Mouse (Mus musculus) limb, embryonic 15.5 days (tissue): ENCODE results near the gene Myo16. TPM values are rescaled to one million over a fixed set of nuclear protein-coding genes. Genes with fewer than 3 reads are reported as not detected.

ENCODE experiments used
- ATAC-seq: fragments of 200-750 bp; cut with Nextera tagmentation; 2 replicates; pipeline ENCODE4 v1.8.0; 2017; ENCODE audit warnings: low read depth, moderate TSS enrichment; ENCODE audit not compliant: insufficient number of reproducible peaks, low FRiP score, low TSS enrichment
- H3K27ac ChIP-seq: fragments of 300-500 bp; sonication (generic); 2 replicates; pipeline ENCODE4 v1.5.1; 2015; ENCODE audit warnings: moderate library complexity, mild to moderate bottlenecking, inconsistent platforms
- H3K27me3 ChIP-seq: fragments of 300-500 bp; sonication (generic); 2 replicates; pipeline ENCODE4 v1.6.1; 2015; ENCODE audit warnings: inconsistent platforms
- H3K36me3 ChIP-seq: fragments of 300-500 bp; sonication (generic); 2 replicates; pipeline ENCODE4 v1.6.1; 2015; ENCODE audit warnings: inconsistent platforms
- H3K4me1 ChIP-seq: fragments of 300-500 bp; sonication (generic); 2 replicates; pipeline ENCODE4 v1.6.1; 2015; ENCODE audit warnings: inconsistent platforms
- H3K4me2 ChIP-seq: fragments of 300-500 bp; sonication (generic); 2 replicates; pipeline ENCODE4 v1.6.1; 2015; ENCODE audit warnings: mild to moderate bottlenecking, inconsistent platforms
- H3K4me3 ChIP-seq: fragments of 300-500 bp; sonication (generic); 2 replicates; pipeline ENCODE4 v1.5.1; 2015; ENCODE audit warnings: mild to moderate bottlenecking, inconsistent platforms
- H3K9ac ChIP-seq: fragments of 300-500 bp; sonication (generic); 2 replicates; pipeline ENCODE4 v1.6.1; 2015; ENCODE audit warnings: inconsistent platforms
- H3K9me3 ChIP-seq: fragments of 300-500 bp; sonication (generic); 2 replicates; pipeline ENCODE4 v1.6.1; 2016; ENCODE audit warnings: inconsistent platforms
- WGBS: fragments of 180-500 bp; shearing (Covaris S2); methylation state at CpG from one replicate; pipeline ENCODE4 v1.1.7; 2015; 5-methylcytosine and 5-hydroxymethylcytosine counted together
- polyA plus RNA-seq: library from polyadenylated mRNA; unstranded; fragments of >200 nt; fragmentation: Nextera tagmentation; extraction: Ambion mirVana; gene quantifications from 2 replicates; pipeline ENCODE4 v1.2.1, GENCODE M21; 2015

Myo16 gene
- polyA plus RNA-seq, 1 experiment from 2014 or later, result 0.42 TPM

GRCm38 (mm10) chr8:10190607-10191006 lies 36.9 kb downstream of the Myo16 start:
- no peak overlapping the region for H3K9ac ChIP-seq
- no peak overlapping the region for H3K4me2 ChIP-seq
- no peak for ATAC-seq
- H3K4me1 ChIP-seq, result no peaks in the 10 kb centered on the region
- no peaks in the 10 kb centered on the region for H3K36me3 ChIP-seq
- no peak overlapping the region for H3K4me3 ChIP-seq
- no peaks in the 10 kb centered on the region for H3K27me3 ChIP-seq
- H3K9me3 ChIP-seq, result 0 out of 2 replicates have a peak, but pooled peaks cover 2% of the 10 kb centered on the region
- no peak overlapping the region for H3K27ac ChIP-seq
- WGBS, result 80% methylated on average over 6 of the region's 6 CpGs

GRCm38 (mm10) chr8:10198164-10198563 lies 44.5 kb downstream of the Myo16 start:
- WGBS, result 67% methylated on average over 7 of the region's 7 CpGs
- H3K36me3 ChIP-seq, result no peaks in the 10 kb centered on the region
- H3K4me3 ChIP-seq, result no peak overlapping the region
- ATAC-seq, result no peak
- no peak overlapping the region for H3K9ac ChIP-seq
- H3K4me1 ChIP-seq, result no peaks in the 10 kb centered on the region
- no peaks in the 10 kb centered on the region for H3K27me3 ChIP-seq
- no peak overlapping the region for H3K4me2 ChIP-seq
- H3K27ac ChIP-seq, result no peak overlapping the region
- no peaks in the 10 kb centered on the region for H3K9me3 ChIP-seq

GRCm38 (mm10) chr8:10199301-10199700 lies 45.6 kb downstream of the Myo16 start:
- Histone ChIP-seq H3K4me2 (no peak overlapping the region), H3K9ac (no peak overlapping the region), H3K4me1 (no peaks in the 10 kb centered on the region), H3K27ac (no peak overlapping the region), H3K4me3 (no peak overlapping the region), H3K9me3 (no peaks in the 10 kb centered on the region), H3K27me3 (no peaks in the 10 kb centered on the region), H3K36me3 (no peaks in the 10 kb centered on the region)
- ATAC-seq, result no peak
- 77% methylated on average over 5 of the region's 5 CpGs for WGBS

- Histone ChIP-seq H3K4me1 (no peaks in the 10 kb centered on the region), H3K27ac (no peak overlapping the region), H3K9ac (no peak overlapping the region), H3K4me2 (no peak overlapping the region), H3K9me3 (no peaks in the 10 kb centered on the region), H3K36me3 (no peaks in the 10 kb centered on the region), H3K27me3 (no peaks in the 10 kb centered on the region), H3K4me3 (no peak overlapping the region)
- ATAC-seq, result no peak
- 70% methylated on average over 8 of the region's 8 CpGs for WGBS
Measured at GRCm38 (mm10) chr8:10200042-10200441, 46.3 kb downstream of the Myo16 start.

- Histone ChIP-seq H3K9me3 (no peaks in the 10 kb centered on the region), H3K9ac (no peak overlapping the region), H3K27ac (no peak overlapping the region), H3K36me3 (no peaks in the 10 kb centered on the region), H3K4me2 (no peak overlapping the region), H3K27me3 (no peaks in the 10 kb centered on the region), H3K4me1 (no peaks in the 10 kb centered on the region), H3K4me3 (no peak overlapping the region)
- ATAC-seq, result no peak
- 75% methylated on average over 3 of the region's 3 CpGs for WGBS
Measured at GRCm38 (mm10) chr8:10215023-10215422, 61.3 kb downstream of the Myo16 start.

- Histone ChIP-seq H3K9me3 (no peaks in the 10 kb centered on the region), H3K27me3 (no peaks in the 10 kb centered on the region), H3K4me1 (no peaks in the 10 kb centered on the region), H3K27ac (no peak overlapping the region), H3K4me2 (no peak overlapping the region), H3K36me3 (no peaks in the 10 kb centered on the region), H3K4me3 (no peak overlapping the region), H3K9ac (no peak overlapping the region)
- ATAC-seq, result no peak
- 68% methylated on average over 5 of the region's 5 CpGs for WGBS
Measured at GRCm38 (mm10) chr8:10219761-10220276, 66.1 kb downstream of the Myo16 start.

DNA sequence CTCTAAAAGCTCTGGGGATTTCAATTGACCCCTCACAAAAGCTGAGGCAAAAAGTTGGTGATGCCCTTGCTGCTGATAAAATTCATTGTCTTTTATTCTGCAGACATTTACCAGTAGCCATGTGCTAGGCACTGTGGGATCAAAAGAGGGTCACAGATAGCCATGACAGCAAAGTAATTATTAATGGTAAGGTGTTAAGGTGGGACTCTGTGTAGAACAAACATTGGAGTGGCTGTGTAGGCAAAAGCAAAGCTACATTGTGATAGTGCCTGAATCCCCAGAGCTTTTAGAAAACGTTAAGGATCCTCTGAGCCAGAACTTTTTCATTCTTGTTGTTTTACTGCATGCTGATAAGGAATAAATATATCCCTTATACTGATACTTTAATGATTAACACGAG lies 69.1 kb downstream of the Myo16 start:
- Histone ChIP-seq H3K9ac (no peak overlapping the region), H3K4me3 (no peak overlapping the region), H3K4me1 (no peaks in the 10 kb centered on the region), H3K27ac (no peak overlapping the region), H3K4me2 (no peak overlapping the region), H3K27me3 (no peaks in the 10 kb centered on the region), H3K36me3 (no peaks in the 10 kb centered on the region), H3K9me3 (no peaks in the 10 kb centered on the region)
- 62% methylated on average over 2 of the region's 2 CpGs for WGBS
- no peak for ATAC-seq

GRCm38 (mm10) chr8:10223528-10224194 lies 70.0 kb downstream of the Myo16 start:
- H3K4me2 ChIP-seq, result no peak overlapping the region
- H3K4me3 ChIP-seq, result no peak overlapping the region
- 33% methylated on average over 6 of the region's 6 CpGs for WGBS
- no peaks in the 10 kb centered on the region for H3K4me1 ChIP-seq
- ATAC-seq, result no peak
- H3K9me3 ChIP-seq, result no peaks in the 10 kb centered on the region
- no peaks in the 10 kb centered on the region for H3K36me3 ChIP-seq
- no peak overlapping the region for H3K9ac ChIP-seq
- no peaks in the 10 kb centered on the region for H3K27me3 ChIP-seq
- no peak overlapping the region for H3K27ac ChIP-seq

DNA sequence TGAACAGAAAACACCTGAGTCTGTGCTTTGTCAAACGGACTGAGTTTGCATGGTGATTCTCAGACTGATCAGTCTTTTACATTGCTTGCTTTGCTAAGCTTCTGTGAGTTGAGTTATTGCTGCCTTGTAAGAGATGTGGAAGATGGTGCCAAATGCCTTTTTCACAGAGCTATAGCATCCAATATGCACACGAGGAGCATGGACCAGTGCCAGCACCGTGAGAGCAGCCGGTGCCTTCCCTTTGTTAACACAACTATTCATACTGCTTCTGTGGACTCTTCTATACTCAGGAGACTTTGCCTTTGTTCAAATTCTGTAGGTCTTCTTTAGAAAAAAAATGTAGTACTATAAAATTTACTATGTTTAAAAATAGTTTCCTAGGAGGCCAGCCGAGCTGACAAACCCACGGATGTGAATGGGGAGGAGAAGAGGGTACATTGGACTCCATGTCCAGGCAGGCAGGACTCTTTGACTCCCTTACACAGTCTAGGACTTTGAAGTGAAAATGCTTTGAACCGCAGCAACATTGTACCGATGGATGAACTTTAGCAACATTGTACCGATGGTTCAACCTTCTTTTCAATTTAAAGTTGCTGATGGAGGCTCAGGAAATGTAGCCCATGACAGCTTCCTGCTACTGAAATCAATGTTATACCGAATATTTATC lies 70.7 kb downstream of the Myo16 start:
- H3K36me3 ChIP-seq, result no peaks in the 10 kb centered on the region
- H3K27me3 ChIP-seq, result no peaks in the 10 kb centered on the region
- no peak overlapping the region for H3K4me2 ChIP-seq
- H3K9me3 ChIP-seq, result no peaks in the 10 kb centered on the region
- 59% methylated on average over 10 of the region's 10 CpGs for WGBS
- no peak overlapping the region for H3K9ac ChIP-seq
- H3K4me3 ChIP-seq, result no peak overlapping the region
- no peak overlapping the region for H3K27ac ChIP-seq
- no peaks in the 10 kb centered on the region for H3K4me1 ChIP-seq
- ATAC-seq, result no peak

GRCm38 (mm10) chr8:10225018-10225417 lies 71.3 kb downstream of the Myo16 start:
- no peaks in the 10 kb centered on the region for H3K27me3 ChIP-seq
- H3K4me3 ChIP-seq, result no peak overlapping the region
- no peak overlapping the region for H3K27ac ChIP-seq
- 73% methylated on average over 2 of the region's 2 CpGs for WGBS
- H3K9ac ChIP-seq, result no peak overlapping the region
- no peak overlapping the region for H3K4me2 ChIP-seq
- H3K9me3 ChIP-seq, result no peaks in the 10 kb centered on the region
- H3K36me3 ChIP-seq, result no peaks in the 10 kb centered on the region
- no peaks in the 10 kb centered on the region for H3K4me1 ChIP-seq
- ATAC-seq, result no peak

- 50% methylated on average over 8 of the region's 8 CpGs for WGBS
- Histone ChIP-seq H3K27me3 (no peaks in the 10 kb centered on the region), H3K9ac (no peak overlapping the region), H3K4me2 (no peak overlapping the region), H3K36me3 (no peaks in the 10 kb centered on the region), H3K9me3 (no peaks in the 10 kb centered on the region), H3K27ac (no peak overlapping the region), H3K4me1 (no peaks in the 10 kb centered on the region), H3K4me3 (no peak overlapping the region)
- ATAC-seq, result no peak
Measured at GRCm38 (mm10) chr8:10230746-10231369, 77.1 kb downstream of the Myo16 start.

GRCm38 (mm10) chr8:10234516-10234915 lies 80.8 kb downstream of the Myo16 start:
- Histone ChIP-seq H3K27me3 (no peaks in the 10 kb centered on the region), H3K27ac (no peak overlapping the region), H3K9me3 (no peaks in the 10 kb centered on the region), H3K9ac (no peak overlapping the region), H3K4me2 (no peak overlapping the region), H3K4me3 (no peak overlapping the region), H3K4me1 (no peaks in the 10 kb centered on the region), H3K36me3 (no peaks in the 10 kb centered on the region)
- ATAC-seq, result no peak
- 81% methylated on average over 2 of the region's 2 CpGs for WGBS
